Mouse (Mus musculus): ENCODE data around the gene Atp6v1g3. TPM values are rescaled to one million over a fixed set of nuclear protein-coding genes. Genes with fewer than 3 reads are reported as not detected.

Atp6v1g3 gene
- total RNA-seq, 2 experiments from 2014 or later: not detected

DNA sequence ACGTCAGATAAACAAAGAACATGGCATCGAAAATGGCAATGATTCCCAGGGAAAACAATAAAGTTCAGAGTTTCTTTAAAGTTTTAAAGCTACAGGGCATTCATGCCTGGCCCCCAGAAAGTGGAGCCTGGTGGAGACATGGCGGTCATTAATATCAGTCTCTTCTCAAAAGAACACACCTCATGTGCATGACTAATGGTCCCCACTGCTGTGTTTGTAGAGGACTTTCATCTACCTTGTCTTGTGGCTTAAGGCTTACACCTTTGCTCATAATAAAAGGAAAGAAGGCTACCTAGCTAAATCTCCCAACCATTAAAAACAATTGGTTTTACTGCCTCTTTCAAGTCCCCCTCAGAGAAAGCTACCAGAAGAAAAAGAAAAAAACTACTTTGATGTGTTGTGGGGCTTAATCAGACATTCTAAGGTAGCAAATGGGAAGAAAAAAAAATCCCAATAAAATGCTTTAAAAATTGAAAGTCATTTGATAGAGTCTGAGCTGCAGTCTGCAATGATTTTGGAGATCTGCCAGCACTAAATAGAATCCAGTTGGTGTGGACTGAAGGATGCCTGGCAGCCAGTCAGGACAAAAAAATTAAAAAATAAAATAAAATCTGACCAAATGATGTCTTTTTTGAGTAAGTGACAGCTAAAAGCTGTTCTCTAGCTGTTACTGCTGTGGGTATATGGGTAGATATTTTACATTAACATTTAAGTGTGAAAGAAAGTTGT, 9.0 kb downstream of the Atp6v1g3 start:
- no peak for DNase-seq (ENCODE audit: low spot score in 2 of 2)
- intact Hi-C loops (cut with DNase I): loop anchor here (5.0 kb wide), 1 partner anchor 150 kb away; no protein-coding TSS in a partner anchor

DNA sequence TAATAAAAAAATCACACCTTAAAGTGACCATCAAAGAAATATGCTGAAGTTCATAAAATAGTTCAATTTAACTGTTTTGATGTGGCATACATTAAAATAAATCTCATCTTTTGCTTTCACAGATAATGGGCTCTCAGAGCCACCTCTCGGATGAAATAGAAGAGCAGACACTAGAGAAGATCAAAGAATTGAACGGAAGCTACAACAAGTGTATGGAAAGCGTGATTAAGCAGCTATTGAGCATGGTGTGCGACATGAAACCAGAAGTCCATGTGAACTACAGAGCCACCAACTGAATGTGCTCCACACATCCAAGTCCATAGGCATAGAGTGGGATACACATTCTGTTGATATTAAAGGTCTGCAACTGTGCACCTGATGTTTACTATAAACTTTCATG, 14.1 kb downstream of the Atp6v1g3 start:
- intact Hi-C loops (cut with DNase I): no loop called here
- DNase-seq (ENCODE audit: low spot score in 2 of 2): no peak

DNA sequence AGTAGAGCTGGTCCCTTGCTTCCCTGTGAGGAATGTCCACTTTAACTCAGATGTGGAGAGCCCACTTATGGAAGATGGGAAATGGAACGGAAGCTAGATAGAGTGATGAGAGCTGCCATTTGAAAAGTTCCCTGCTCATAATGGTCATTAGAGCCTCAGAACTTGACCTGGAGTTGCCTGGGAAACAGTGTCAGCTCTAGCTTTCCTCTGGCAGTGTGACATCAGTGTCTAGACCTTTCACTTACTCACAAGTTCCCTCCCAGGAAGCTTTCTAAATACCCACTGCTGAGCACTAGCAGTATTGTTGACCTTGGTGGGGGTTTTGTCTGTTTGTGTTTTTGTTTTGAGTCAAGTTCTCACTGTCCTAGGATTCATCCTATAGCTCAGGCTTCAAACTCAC, 15.2 kb downstream of the Atp6v1g3 start:
- intact Hi-C loops (cut with DNase I): no loop called here
- no peak for DNase-seq (ENCODE audit: low spot score in 2 of 2)

DNA sequence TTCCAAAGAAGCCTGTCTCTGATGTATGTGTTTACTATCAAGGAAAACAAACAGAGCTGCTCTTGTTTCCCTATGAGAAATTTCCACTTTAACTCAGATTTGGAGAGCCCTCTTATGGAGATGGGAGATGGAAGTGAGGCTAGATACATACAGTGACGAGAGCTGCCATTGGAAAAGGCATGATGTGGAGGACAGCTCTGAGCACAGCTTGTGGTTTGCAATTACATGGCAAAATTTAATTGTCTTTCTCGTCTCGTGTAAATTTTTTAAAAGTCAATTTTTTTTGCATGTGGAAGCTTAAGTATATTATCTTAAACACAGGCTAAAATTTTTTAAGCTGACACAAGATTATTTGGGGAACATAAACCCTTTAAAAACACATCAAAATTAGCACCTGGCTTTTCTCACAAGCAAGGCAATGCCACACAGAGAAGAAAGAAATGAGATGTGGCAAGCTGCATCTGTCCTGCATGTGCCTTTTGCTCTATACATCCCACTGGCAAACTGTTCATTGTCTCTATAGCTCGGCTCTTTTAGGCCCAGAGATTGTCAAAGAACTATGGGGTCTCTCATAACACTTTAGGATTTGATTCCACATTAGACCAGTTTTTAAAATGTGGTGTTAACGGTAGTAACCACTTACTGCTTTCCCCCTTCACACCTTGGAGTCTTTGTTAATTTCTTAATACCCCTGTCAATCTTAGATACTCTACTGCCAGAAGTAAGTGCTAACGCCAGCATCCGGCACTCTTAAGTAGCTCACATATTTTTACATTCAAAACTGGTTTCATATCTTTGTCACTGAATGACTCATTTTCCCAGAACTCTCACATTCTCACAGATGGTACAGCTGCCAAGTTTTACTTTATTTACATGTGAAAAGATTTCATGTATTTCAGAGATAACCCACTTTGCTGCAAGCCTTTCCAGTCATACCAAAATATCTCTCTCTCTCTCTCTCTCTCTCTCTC, 16.2 kb downstream of the Atp6v1g3 start:
- no peak for DNase-seq (ENCODE audit: low spot score in 2 of 2)
- intact Hi-C loops (cut with DNase I): loop anchor here (2.0 kb wide), 1 partner anchor 141 kb away; no protein-coding TSS in a partner anchor

DNA sequence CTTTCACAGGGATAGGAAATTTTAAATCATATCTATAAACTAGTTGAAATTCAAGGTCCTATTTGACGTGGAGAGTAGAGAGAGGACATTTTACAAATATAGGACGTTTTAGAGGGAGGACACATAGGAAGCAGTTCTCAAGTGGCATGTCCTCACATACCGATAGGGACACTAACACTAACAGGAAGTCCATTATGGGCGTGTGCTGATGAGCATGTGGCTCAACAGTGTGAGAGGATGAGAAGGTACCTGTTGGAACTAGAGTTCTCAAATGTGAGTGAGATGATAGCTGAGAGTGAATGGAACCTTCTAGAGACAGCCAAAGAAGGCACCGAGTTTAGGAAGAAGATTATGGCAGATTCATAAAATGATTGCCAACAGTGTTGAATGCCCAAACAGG, 17.9 kb downstream of the Atp6v1g3 start:
- DNase-seq (ENCODE audit: low spot score in 2 of 2): no peak
- intact Hi-C loops (cut with DNase I): loop anchor here (2.0 kb wide), 1 partner anchor 143 kb away; no protein-coding TSS in a partner anchor

DNA sequence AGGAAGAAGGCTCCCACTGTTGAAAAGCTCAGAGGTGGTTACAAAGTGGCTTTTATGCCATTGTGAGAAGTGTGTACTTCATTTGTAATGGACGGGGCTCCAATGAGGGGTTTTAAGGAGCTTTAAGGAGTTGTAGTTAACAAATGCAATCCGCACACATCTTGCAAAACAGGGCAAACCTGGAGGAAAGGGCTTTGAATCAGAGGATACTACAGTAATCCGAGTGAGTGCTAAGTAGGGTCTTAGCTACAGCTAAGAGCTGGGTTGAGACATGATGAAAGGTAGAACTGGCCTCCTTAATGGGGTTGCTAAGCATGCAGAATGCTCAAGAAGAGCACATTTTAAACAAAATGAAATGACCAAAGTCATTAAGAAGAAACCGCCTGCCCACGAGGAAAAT, 20.9 kb downstream of the Atp6v1g3 start:
- intact Hi-C loops (cut with DNase I): no loop called here
- DNase-seq (ENCODE audit: low spot score in 2 of 2): no peak

DNA sequence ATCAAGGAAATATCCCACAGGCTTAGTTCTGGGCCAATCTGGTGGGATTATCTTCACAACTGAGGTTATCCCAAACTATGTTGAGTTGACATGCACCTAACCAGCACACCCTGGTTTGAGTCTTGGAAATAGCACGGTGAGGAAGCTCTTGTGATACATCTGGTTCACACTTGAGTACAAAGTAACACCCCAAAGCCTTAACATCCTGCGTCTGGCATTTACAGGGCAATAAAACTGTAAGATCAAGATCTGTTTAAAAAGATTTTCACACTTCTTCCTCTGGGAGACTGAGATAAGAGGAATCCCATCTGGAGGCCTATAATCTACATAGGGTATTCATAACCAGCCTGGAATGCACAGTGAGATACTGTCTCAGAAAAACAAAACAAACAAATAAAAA, 24.6 kb downstream of the Atp6v1g3 start:
- DNase-seq (ENCODE audit: low spot score in 2 of 2): no peak
- intact Hi-C loops (cut with DNase I): no loop called here

DNA sequence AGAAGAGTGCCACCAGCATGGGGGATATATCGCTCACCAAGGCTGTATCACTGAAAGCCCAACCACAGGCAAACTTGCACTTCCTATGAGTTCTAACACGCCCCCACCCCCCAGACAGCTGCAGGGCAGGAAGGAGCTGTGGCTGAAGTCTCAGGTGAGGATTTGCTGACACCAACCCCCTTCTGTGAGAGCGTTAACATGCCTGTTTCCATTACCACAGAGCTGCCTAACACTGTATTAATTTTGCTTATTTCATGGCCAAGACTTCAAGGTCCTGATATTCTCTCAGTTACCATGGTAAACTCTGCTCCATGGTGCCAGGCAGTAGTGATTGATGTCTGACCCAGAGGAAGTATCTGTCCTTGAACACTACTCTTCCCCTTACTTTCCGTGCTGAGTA, 26.0 kb downstream of the Atp6v1g3 start:
- no peak for DNase-seq (ENCODE audit: low spot score in 2 of 2)
- intact Hi-C loops (cut with DNase I): no loop called here

DNA sequence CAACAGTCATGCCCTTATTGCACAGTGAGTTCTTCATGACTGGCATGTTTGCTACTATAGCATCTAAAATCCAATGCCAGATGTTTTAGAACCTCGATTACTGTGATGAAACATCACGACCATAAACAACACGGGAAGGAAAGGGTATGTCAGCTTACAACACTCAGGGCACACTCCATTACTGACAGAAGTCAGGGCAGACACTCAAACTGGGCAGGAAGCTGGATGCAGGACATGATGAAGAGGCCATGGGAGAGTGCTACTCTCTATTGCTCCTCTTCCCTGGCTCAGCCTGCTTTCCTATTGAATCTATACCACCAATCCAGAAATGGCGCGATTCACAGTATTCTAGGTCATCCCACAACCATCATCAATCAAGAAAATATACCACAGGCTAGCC, 28.4 kb downstream of the Atp6v1g3 start:
- no peak for DNase-seq (ENCODE audit: low spot score in 2 of 2)
- intact Hi-C loops (cut with DNase I): no loop called here

DNA sequence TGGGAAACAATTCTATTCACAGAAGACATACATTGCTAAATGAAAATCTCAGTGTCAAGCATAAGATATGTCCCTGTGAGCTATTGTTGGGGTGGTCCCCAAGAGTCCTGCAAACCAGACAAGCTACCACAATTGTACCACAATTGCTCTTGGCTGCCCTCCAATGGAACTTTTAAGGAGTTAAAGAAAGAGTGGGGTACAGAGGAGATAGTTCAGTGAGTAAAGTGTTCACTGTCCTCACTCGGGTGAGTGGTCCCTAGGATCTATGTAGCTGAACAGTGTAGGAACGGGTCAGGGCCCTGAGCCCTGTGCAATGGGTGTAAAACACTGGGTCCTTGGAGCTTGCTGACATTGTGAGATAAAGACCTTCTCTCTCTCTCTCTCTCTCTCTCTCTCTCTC, 29.2 kb downstream of the Atp6v1g3 start:
- DNase-seq (ENCODE audit: low spot score in 2 of 2): no peak
- intact Hi-C loops (cut with DNase I): no loop called here

DNA sequence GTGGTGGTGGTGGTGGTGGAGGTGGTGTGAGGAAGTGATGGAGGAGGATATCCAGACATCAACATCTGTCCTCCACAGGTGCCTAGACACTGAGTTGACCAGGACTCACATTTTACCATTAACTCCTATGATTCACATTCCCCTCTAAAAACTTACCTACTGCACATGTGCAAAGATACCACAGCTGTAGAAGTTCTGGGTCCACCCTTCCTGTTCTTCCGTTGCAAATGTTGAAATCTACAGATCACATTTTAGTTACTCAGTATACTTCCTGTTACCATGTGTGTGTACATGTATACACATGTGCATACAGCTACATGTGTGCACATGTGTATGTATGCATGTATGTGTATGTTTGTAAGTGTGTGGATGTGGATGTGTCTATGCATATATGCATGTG, 29.8 kb downstream of the Atp6v1g3 start:
- no peak for DNase-seq (ENCODE audit: low spot score in 2 of 2)
- intact Hi-C loops (cut with DNase I): no loop called here

DNA sequence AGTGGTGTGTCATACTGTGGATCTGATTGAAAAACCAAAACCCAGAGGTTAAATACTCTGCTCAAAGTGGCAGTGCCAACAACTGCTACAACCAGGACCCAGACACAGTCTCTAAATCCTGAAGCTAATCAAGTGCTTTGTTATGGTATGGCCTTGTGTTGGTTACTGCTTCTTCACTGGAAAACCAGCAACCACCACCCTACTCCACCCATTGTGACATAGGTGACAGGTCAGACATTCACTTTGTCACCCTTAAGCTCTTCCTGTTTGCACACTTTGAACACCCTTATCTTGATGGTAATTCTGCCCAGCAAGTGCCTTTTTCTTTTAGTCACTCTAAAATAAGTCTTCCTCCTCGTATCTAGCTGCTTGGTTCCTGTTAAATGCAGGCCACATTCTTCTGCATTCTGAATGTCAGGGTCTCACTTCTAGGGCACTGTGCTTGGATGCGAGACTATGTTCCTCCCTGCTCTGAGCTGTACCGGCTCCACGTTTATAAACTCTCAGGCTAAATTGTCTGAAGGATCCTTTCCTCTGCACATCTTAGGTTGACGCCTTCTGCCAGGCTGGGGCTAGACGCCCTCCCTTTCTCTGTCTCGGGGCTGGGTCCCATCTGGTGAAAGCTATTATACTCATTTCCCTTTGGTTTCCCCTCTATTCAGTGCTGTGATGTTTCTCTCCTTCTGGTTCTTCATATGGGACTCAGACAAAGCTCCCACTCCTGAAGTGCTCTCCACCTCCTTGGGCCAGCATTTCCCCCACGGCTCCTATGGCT, 30.8 kb downstream of the Atp6v1g3 start:
- intact Hi-C loops (cut with DNase I): no loop called here
- no peak for DNase-seq (ENCODE audit: low spot score in 2 of 2)

DNA sequence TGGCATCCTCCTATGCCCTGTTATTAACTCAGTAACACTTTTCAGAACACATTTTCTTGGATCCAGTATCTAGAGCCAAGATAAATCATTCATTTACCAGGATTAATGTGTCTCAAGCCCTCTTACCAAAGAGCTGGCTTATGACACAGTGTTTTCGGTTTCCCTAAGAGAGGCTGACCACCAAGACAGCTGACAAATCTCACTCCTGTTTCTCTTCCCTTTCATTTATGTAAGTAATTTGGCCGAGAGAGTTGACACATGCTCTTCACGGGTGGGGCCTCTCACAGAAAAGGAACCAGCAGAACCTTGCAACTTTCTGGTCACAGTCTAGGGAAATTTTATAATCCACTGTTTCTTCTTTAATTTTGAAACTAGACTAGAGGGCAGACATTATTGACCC, 49.1 kb downstream of the Atp6v1g3 start:
- no peak for DNase-seq (ENCODE audit: low spot score in 2 of 2)
- intact Hi-C loops (cut with DNase I): loop anchor here (10.0 kb wide), 1 partner anchor 942 kb away; no protein-coding TSS in a partner anchor

DNA sequence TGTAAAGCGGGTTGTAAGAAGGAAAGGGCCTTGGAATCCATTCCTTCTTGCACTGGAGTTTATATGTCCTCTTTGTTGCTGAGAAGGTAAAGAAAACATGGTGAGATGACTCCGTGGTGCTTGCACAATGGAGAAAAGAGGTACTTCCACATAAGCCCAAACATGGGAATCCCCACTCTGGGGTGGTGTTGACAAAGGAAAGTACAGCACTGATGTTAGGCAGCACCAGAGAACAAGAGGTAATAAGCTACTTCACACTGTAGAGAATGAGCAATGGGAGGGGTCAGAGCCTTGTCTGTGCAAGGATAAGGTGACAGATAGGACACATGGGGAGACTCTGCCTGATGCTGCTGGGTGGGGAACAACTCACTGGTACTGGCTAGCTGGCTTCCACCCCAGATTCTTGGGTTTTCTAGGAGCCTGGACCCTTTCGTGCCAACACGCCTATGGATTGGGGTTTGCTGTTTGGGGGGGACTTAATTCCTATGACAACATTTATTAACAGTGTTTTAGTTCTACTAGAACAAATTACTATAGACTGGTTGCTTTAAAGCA, 49.6 kb downstream of the Atp6v1g3 start:
- no peak for DNase-seq (ENCODE audit: low spot score in 2 of 2)

DNA sequence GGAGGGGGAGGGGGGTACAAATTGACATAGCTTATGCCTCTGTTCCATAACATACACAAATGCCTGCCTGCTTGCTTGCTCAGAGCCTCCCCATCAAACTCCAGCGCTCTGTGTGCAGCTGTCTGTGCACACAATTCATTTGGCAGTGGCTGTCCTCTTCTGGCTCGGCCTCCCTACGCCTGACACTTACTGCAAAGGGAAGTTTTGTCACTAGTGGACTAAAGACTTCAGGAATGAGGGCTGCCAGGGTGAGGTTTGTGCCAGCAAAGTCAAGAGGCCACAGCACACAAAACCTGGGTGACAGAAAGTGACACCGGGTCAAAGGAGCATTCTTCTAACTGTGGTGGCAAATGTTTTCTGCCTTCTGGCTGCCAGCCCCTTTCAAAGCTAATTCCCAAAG, 52.6 kb downstream of the Atp6v1g3 start:
- DNase-seq (ENCODE audit: low spot score in 2 of 2): no peak
- intact Hi-C loops (cut with DNase I): loop anchor here (2.0 to 10.0 kb wide), 3 partner anchors 511 to 939 kb away; no protein-coding TSS in a partner anchor

More for the DNA sequence above, 49.6 kb downstream of the Atp6v1g3 start:
- intact Hi-C loops (cut with DNase I): loop anchor here (10.0 kb wide), 1 partner anchor 942 kb away; no protein-coding TSS in a partner anchor

DNA sequence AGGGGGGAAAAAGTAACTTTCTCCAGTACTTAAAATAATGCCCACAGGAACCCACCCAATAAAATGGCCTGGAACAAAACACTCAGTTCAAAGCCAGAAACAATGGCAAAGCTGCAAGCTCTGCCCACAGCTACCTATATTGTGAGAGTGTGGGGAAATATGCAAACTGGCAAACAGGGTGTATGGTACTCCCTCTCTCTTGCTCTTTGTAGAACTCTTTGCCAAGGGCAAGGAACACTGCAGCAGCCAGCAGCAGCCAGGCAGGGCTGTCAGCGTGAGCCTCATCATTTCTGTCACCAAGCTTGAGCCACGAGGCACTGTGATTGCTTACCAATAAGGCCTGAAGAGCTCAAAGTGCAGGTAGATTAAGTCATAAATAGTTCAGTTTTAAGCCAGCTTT, 53.0 kb downstream of the Atp6v1g3 start:
- intact Hi-C loops (cut with DNase I): loop anchor here (2.0 to 10.0 kb wide), 3 partner anchors 511 to 938 kb away; no protein-coding TSS in a partner anchor
- DNase-seq (ENCODE audit: low spot score in 2 of 2): no peak

DNA sequence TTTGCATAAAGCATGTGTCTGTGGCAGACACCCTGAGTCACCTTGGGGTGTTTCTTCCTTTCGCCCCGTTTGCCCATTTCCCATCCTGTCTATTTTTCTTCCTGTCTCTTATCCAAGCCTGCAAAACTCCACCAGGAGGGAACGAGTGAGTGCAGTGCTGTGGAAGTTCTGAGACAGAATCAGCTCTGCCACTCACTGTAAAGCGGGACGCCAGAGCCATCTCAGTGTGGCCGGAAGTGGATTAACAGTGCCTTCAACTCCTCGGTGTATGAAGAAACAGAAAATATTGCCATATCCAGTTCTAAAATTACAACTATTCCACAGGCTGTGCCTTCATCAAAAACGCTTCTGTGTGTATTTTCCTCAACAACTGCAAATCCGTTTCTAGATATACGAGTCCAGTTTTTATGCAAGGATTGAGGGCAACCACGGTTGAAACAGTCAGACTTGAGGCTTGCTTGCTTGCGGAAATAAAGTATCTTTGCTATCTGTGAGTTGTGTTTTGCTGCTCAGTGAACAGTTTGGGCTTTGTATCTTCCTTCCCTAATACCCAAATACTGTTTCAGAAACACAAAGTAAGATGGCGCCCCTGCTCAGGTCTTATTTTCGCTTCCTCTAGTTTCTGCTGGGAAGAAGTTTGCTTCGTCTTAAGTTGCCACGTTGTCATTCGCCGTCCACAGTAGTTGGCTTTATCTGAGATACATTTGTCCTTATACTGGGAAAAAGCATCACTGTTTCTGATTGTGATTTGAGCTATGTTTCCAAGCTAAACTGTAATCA, 54.1 kb downstream of the Atp6v1g3 start:
- no peak for DNase-seq (ENCODE audit: low spot score in 2 of 2)
- intact Hi-C loops (cut with DNase I): loop anchor here (2.0 to 10.0 kb wide), 4 partner anchors 311 to 937 kb away; no protein-coding TSS in a partner anchor

DNA sequence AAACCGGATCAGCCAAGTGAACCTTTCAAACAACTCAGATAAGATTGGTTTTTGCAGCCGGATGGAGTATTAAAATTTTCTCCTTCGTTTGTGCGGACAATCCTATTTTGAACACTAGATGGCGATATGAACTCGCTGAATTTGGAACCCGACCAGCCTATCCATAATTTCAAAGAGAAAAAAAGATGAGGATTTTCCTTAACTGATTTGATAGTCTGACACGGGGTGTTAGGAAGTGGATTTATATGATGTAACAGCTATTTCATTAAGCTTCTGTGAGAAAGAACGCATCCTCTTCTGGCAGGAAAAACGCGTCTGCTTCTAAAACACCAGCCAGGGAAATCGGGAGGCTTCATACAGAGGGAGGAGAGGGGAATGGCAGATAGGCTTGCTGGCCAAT, 54.8 kb downstream of the Atp6v1g3 start:
- DNase-seq (ENCODE audit: low spot score in 2 of 2): no peak
- intact Hi-C loops (cut with DNase I): loop anchor here (2.0 to 10.0 kb wide), 3 partner anchors 310 to 936 kb away; no protein-coding TSS in a partner anchor
